Mouse (Mus musculus) testis, adult 2 months (tissue): Measurements from ENCODE around the gene Tpst2.

Experiments used
- CTCF ChIP-seq: fragments of 200-500 bp; IDR thresholded peaks from 2 replicates; pipeline ENCODE4 v1.5.1; 2012; ENCODE audit warnings: low read depth, mild to moderate bottlenecking, inconsistent platforms, low read length, moderate library complexity; ENCODE audit not compliant: control insufficient read depth, insufficient read depth, insufficient replicate concordance
- POLR2A ChIP-seq: fragments of 200-500 bp; IDR thresholded peaks from 2 replicates; pipeline ENCODE4 v1.6.1; 2012; ENCODE audit warnings: low read depth, mild to moderate bottlenecking, inconsistent platforms, low read length, moderate library complexity; ENCODE audit not compliant: control insufficient read depth

DNA sequence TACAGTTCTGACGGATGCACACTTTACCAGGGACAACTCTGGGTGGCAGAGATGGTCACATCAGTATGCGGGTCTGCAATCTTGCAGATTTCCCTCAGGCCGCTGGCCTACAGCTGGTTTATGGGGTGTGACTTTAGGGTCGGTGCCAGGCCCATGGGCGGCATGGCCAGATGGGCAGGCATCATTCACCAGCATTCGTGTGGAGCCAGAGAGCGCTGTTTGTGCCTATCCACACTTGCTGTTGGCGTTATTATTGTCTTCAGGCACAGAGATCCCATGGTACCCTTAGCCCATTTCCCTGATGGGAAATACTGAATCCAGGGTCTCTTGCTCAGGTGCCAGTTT, 14.0 kb downstream of the Tpst2 start:
- no peak for TF ChIP-seq CTCF
- TF ChIP-seq POLR2A, result no peak
